Mouse (Mus musculus) lung, postnatal 0 days (tissue): Measurements from ENCODE around the gene Pitx3. TPM values are rescaled to one million over a fixed set of nuclear protein-coding genes. Genes with fewer than 3 reads are reported as not detected.
A peak's percentile ranks its signal among the peaks of the same experiment; 100 is the strongest.
"Not testable (repeated sequence)": the region's sequence is repeated elsewhere in the genome, so short reads cannot be mapped to it uniquely, and the experiment has no call there.

Experiments
- ATAC-seq: fragments of 200-750 bp; cut with Nextera tagmentation; 2 replicates; pipeline ENCODE4 v1.8.0; 2017; ENCODE audit warnings: moderate library complexity
- DNase-seq: peaks from one replicate; pipeline ENCODE4 v3.0.0-alpha.2; 2016; ENCODE audit warnings: low spot score
- H3K27ac ChIP-seq: fragments of 300-500 bp; sonication (generic); 2 replicates; pipeline ENCODE4 v1.5.1; 2014; ENCODE audit warnings: antibody characterized with exemption, mild to moderate bottlenecking, low read length, mixed read lengths
- H3K27me3 ChIP-seq: fragments of 300-500 bp; sonication (generic); replicated peaks from 2 replicates; pipeline ENCODE4 v1.6.1; 2014; ENCODE audit warnings: low read length, mixed read lengths; ENCODE audit not compliant: insufficient read depth
- H3K36me3 ChIP-seq: fragments of 300-500 bp; sonication (generic); 2 replicates; pipeline ENCODE4 v1.6.1; 2014; ENCODE audit warnings: low read length, mixed read lengths; ENCODE audit not compliant: insufficient read depth
- H3K4me1 ChIP-seq: fragments of 300-500 bp; sonication (generic); 2 replicates; pipeline ENCODE4 v1.6.1; 2014; ENCODE audit warnings: antibody characterized with exemption, low read depth, low read length, mixed read lengths; ENCODE audit not compliant: insufficient read depth
- H3K4me2 ChIP-seq: fragments of 300-500 bp; sonication (generic); replicated peaks from 2 replicates; pipeline ENCODE4 v1.6.1; 2014; ENCODE audit warnings: low read depth, mild to moderate bottlenecking, low read length, moderate library complexity, mixed read lengths
- H3K4me3 ChIP-seq: fragments of 300-500 bp; sonication (generic); 2 replicates; pipeline ENCODE4 v1.5.1; 2014; ENCODE audit warnings: low read depth, low read length
- H3K9ac ChIP-seq: fragments of 300-500 bp; sonication (generic); replicated peaks from 2 replicates; pipeline ENCODE4 v1.6.1; 2014; ENCODE audit warnings: low read depth, mild to moderate bottlenecking
- H3K9me3 ChIP-seq: fragments of 300-500 bp; sonication (generic); 2 replicates; pipeline ENCODE4 v1.6.1; 2016; ENCODE audit warnings: low read length, mixed read lengths
- CTCF ChIP-seq: IDR thresholded peaks from 2 replicates; pipeline ENCODE4 v1.5.1; 2016; ENCODE audit warnings: antibody characterized with exemption, mild to moderate bottlenecking
- EP300 ChIP-seq: IDR thresholded peaks from 2 replicates; pipeline ENCODE4 v1.6.1; 2016; ENCODE audit warnings: antibody characterized with exemption, mild to moderate bottlenecking, control low read depth
- WGBS: fragments of 180-500 bp; shearing (Covaris S2); extraction: QIAGEN DNeasy Blood & Tissue Kit; methylation state at CpG from one replicate; pipeline ENCODE4 v1.1.7; 2014; 5-methylcytosine and 5-hydroxymethylcytosine counted together
- polyA plus RNA-seq: library from polyadenylated mRNA; unstranded; fragments of >200 nt; fragmentation: Nextera tagmentation; extraction: Ambion mirVana; gene quantifications from 2 replicates; pipeline ENCODE4 v1.2.1, GENCODE M21; 2015

Gene Pitx3
- polyA plus RNA-seq, 1 experiment from 2014 or later = not detected

DNA sequence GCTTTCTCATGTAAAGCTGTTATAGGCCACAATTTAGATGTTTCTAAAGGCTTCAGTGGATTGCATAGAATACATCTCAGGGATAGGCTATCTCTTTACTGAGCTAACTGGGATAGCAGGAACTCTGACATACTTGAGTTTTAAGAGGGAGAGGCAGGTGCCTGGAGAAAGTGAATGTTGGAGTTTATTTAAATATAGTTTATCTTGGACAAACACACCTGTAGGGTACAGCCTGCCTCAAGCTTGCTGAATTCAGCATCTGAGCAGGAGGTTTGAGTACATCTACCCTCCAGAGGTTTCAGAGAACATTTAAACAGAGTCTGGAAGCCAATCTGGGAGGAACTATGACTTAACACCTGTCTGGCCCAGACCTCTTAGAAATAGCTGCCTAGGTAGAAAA is 27.0 kb upstream of the Pitx3 start:
- Histone ChIP-seq H3K4me3 (no peak overlapping the region), H3K4me2 (no peak overlapping the region), H3K9ac (no peak overlapping the region), H3K4me1 (no peaks in the 10 kb centered on the region), H3K36me3 (peaks cover 12% of the 10 kb centered on the region; the same call in 1 of the 2 replicates), H3K27ac (no peak overlapping the region), H3K27me3 (no peaks in the 10 kb centered on the region), H3K9me3 (no peaks in the 10 kb centered on the region)
- DNase-seq = peak; percentile 32
- ATAC-seq = peak; percentile 17; the same call in 1 of the 2 replicates
- TF ChIP-seq EP300 (no peak), CTCF (no peak)

GRCm38 (mm10) chr19:46172541-46172940 is 24.4 kb upstream of the Pitx3 start:
- Histone ChIP-seq H3K27ac (no peak overlapping the region), H3K9me3 (no peaks in the 10 kb centered on the region), H3K4me3 (no peak overlapping the region), H3K9ac (no peak overlapping the region), H3K4me1 (no peaks in the 10 kb centered on the region), H3K36me3 (peaks cover 12% of the 10 kb centered on the region; the same call in 1 of the 2 replicates), H3K4me2 (no peak overlapping the region), H3K27me3 (no peaks in the 10 kb centered on the region)
- ATAC-seq (no peak), DNase-seq (no peak)
- 51% methylated on average over 5 of the region's 5 CpGs for WGBS
- TF ChIP-seq CTCF = no peak
- TF ChIP-seq EP300 = no peak

GRCm38 (mm10) chr19:46169913-46170312 is 21.8 kb upstream of the Pitx3 start:
- ATAC-seq = no peak
- Histone ChIP-seq H3K9ac (no peak overlapping the region), H3K9me3 (no peaks in the 10 kb centered on the region), H3K36me3 (peaks cover 17% of the 10 kb centered on the region; the same call in 1 of the 2 replicates), H3K27ac (no peak overlapping the region), H3K4me1 (no peaks in the 10 kb centered on the region), H3K4me2 (no peak overlapping the region), H3K4me3 (no peak overlapping the region), H3K27me3 (no peaks in the 10 kb centered on the region)
- WGBS = 75% methylated on average over 1 of the region's 1 CpGs
- DNase-seq = no peak
- TF ChIP-seq CTCF (no peak), EP300 (no peak)

GRCm38 (mm10) chr19:46169396-46169795 is 21.3 kb upstream of the Pitx3 start:
- ATAC-seq (no peak), DNase-seq (no peak)
- H3K9ac ChIP-seq = no peak overlapping the region
- H3K27ac ChIP-seq = no peak overlapping the region
- no peaks in the 10 kb centered on the region for H3K4me1 ChIP-seq
- TF ChIP-seq EP300 = no peak
- TF ChIP-seq CTCF = no peak
- no peak overlapping the region for H3K4me2 ChIP-seq
- peaks cover 20% of the 10 kb centered on the region for H3K36me3 ChIP-seq
- 74% methylated on average over 3 of the region's 3 CpGs for WGBS
- H3K27me3 ChIP-seq = no peaks in the 10 kb centered on the region
- no peak overlapping the region for H3K4me3 ChIP-seq
- H3K9me3 ChIP-seq = no peaks in the 10 kb centered on the region

GRCm38 (mm10) chr19:46167169-46167568 is 19.0 kb upstream of the Pitx3 start:
- H3K4me1 ChIP-seq, H3K9me3 ChIP-seq, DNase-seq, H3K4me2 ChIP-seq, H3K27ac ChIP-seq, ATAC-seq, H3K27me3 ChIP-seq, H3K4me3 ChIP-seq, H3K9ac ChIP-seq: not testable (repeated sequence)
- peaks cover 21% of the 10 kb centered on the region for H3K36me3 ChIP-seq
- WGBS = 94% methylated on average over 1 of the region's 2 CpGs

- DNase-seq = no peak
- Histone ChIP-seq H3K9ac (no peak overlapping the region), H3K4me1 (no peaks in the 10 kb centered on the region), H3K36me3 (peaks cover 16% of the 10 kb centered on the region), H3K27me3 (no peaks in the 10 kb centered on the region), H3K4me2 (no peak overlapping the region), H3K9me3 (no peaks in the 10 kb centered on the region), H3K4me3 (no peak overlapping the region), H3K27ac (no peak overlapping the region)
- no peak for ATAC-seq
- WGBS = 90% methylated on average over 3 of the region's 3 CpGs
- TF ChIP-seq EP300 = no peak
- no peak for TF ChIP-seq CTCF
Measured at GRCm38 (mm10) chr19:46165950-46166349, 17.8 kb upstream of the Pitx3 start.

- Histone ChIP-seq H3K36me3 (no peaks in the 10 kb centered on the region), H3K4me3 (peak within 1 kb of the TSS; percentile 87), H3K27me3 (peaks cover 13% of the 10 kb centered on the region; the same call in 1 of the 2 replicates), H3K4me2 (peak within 1 kb of the TSS; percentile 84), H3K9ac (peak within 1 kb of the TSS; percentile 63), H3K9me3 (no peaks in the 10 kb centered on the region), H3K4me1 (peaks cover 19% of the 10 kb centered on the region; the same call in 1 of the 2 replicates), H3K27ac (peak within 1 kb of the TSS; percentile 52; the same call in 1 of the 2 replicates)
- ATAC-seq (peak; percentile 97), DNase-seq (peak; percentile 100)
- TF ChIP-seq CTCF = peak; percentile 22; the same call in 1 of the 2 replicates
- TF ChIP-seq EP300 = no peak
- WGBS = under 1% methylated on average over 34 of the region's 37 CpGs
Measured at GRCm38 (mm10) chr19:46152127-46152803, 4.1 kb upstream of the Pitx3 start, which contains the start of gene Gbf1. Gene Gbf1 (plus strand): TSS chr19:46152509.
